Mouse (Mus musculus): ENCODE results near the gene H2al1j.
"Not testable (repeated sequence)": the region's sequence is repeated elsewhere in the genome, so short reads cannot be mapped to it uniquely, and the experiment has no call there.

The H2al1j gene

GRCm38 (mm10) chrX:11327522-11327921, at the start of gene H2al1j:
Gene H2al1j, plus strand, starts transcription at chrX:11327822.
- not testable (repeated sequence) for DNase-seq (ENCODE audit: extremely low read depth, low read depth)

DNA sequence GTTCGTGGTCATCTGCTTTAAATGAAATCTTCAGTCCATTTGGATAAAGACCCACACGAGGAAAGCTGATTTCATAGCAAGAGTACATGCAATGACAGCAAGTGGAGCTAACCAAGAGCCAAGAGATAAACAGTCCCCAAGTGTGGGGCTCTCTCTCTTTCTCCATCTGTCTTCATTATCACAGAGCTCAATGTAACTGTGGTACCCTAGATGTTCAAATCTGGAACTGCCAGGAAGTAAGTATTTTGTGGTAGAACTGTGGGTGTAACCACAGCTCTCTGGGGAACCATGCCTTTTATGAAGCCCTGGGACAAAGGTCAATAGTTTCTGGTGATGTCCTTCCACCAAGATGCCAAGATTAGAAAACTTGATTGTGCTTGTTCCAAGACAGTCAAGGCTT, 46.9 kb upstream of the H2al1j start:
- DNase-seq (ENCODE audit: extremely low read depth, low read depth): no peak

- no peak for DNase-seq (ENCODE audit: extremely low read depth, low read depth)
Measured at GRCm38 (mm10) chrX:11288306-11288882, 39.2 kb upstream of the H2al1j start.

DNA sequence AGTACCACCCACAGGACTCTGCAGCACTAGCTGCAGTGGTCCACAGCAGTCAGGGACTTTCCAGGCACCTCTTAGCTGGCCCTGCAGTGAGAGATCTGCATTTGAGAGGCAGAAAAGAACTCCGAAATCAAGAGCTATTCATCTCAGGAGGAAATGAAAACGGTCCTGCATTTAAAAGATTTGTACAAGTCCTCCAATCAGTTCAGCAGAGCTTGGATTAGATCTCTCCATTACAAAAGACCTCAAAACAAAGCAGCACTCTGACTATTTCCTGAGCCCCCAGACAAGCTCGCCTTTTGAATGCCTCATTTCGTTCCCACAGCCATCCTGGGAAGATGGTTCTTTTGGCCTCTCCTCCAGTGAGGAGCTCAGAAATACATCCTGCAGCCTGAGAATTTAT, 38.4 kb upstream of the H2al1j start:
- DNase-seq (ENCODE audit: extremely low read depth, low read depth): no peak

DNA sequence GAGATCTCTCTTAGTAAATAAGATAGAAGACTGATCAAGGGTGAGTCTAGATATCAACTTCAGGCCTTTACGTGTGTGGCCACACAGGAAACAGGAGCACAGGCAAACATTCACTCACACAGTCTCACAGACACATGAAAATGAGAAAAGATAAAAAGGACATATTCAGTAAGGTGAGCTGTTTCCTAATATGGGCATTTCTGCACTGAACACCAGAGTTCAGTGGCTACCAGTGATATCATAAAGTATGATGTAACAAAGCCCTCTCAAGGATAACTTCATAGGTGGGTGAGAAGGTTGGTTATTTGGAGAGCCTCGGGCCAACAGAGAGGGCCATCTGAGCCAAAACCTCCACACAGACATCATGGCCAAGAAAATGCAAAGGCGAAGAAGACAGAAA, 28.7 kb upstream of the H2al1j start, which contains the start of gene H2al1a:
TSS of gene H2al1a (plus strand) at position 301 of the 400 bp plus-strand sequence.
- DNase-seq (ENCODE audit: extremely low read depth, low read depth): not testable (repeated sequence)

GRCm38 (mm10) chrX:11302132-11302531, 25.5 kb upstream of the H2al1j start, which contains the start of gene H2al1b:
Gene H2al1b, plus strand, starts transcription at chrX:11302432.
- DNase-seq (ENCODE audit: extremely low read depth, low read depth): not testable (repeated sequence)

GRCm38 (mm10) chrX:11305355-11305754, 22.3 kb upstream of the H2al1j start, which contains the start of gene H2al1c:
Gene H2al1c, plus strand, starts transcription at chrX:11305655.
- DNase-seq (ENCODE audit: extremely low read depth, low read depth): not testable (repeated sequence)

DNA sequence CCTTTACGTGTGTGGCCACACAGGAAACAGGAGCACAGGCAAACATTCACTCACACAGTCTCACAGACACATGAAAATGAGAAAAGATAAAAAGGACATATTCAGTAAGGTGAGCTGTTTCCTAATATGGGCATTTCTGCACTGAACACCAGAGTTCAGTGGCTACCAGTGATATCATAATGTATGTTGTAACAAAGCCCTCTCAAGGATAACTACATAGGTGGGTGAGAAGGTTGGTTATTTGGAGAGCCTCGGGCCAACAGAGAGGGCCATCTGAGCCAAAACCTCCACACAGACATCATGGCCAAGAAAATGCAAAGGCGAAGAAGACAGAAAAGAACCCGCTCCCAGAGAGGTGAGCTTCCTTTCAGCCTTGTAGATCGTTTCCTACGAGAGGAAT, 19.1 kb upstream of the H2al1j start, which contains the start of gene H2al1d:
TSS of gene H2al1d (plus strand) at position 301 of the 400 bp plus-strand sequence.
- not testable (repeated sequence) for DNase-seq (ENCODE audit: extremely low read depth, low read depth)

GRCm38 (mm10) chrX:11311634-11312033, 16.0 kb upstream of the H2al1j start, which contains the start of gene H2al1e:
Gene H2al1e, plus strand, starts transcription at chrX:11311934.
- DNase-seq (ENCODE audit: extremely low read depth, low read depth): not testable (repeated sequence)

- DNase-seq (ENCODE audit: extremely low read depth, low read depth): not testable (repeated sequence)
Measured at GRCm38 (mm10) chrX:11314858-11315257, 12.8 kb upstream of the H2al1j start, which contains the start of gene H2al1f. Gene H2al1f, plus strand, starts transcription at chrX:11315158.

- not testable (repeated sequence) for DNase-seq (ENCODE audit: extremely low read depth, low read depth)
Measured at GRCm38 (mm10) chrX:11317956-11318355, 9.7 kb upstream of the H2al1j start, which contains the start of gene H2al1g. Gene H2al1g, plus strand, starts transcription at chrX:11318256.

DNA sequence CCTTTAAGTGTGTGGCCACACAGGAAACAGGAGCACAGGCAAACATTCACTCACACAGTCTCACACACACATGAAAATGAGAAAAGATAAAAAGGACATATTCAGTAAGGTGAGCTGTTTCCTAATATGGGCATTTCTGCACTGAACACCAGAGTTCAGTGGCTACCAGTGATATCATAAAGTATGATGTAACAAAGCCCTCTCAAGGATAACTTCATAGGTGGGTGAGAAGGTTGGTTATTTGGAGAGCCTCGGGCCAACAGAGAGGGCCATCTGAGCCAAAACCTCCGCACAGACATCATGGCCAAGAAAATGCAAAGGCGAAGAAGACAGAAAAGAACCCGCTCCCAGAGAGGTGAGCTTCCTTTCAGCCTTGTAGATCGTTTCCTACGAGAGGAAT, 6.4 kb upstream of the H2al1j start, which contains the start of gene H2al1h:
TSS of gene H2al1h (plus strand) at position 301 of the 400 bp plus-strand sequence.
- DNase-seq (ENCODE audit: extremely low read depth, low read depth): not testable (repeated sequence)

- not testable (repeated sequence) for DNase-seq (ENCODE audit: extremely low read depth, low read depth)
Measured at GRCm38 (mm10) chrX:11324359-11324758, 3.3 kb upstream of the H2al1j start, which contains the start of gene H2al1i. Gene H2al1i, plus strand, starts transcription at chrX:11324659.

GRCm38 (mm10) chrX:11345762-11346161, 18.1 kb downstream of the H2al1j start:
- DNase-seq (ENCODE audit: extremely low read depth, low read depth): no peak

GRCm38 (mm10) chrX:11346756-11347155, 19.1 kb downstream of the H2al1j start:
- no peak for DNase-seq (ENCODE audit: extremely low read depth, low read depth)

DNA sequence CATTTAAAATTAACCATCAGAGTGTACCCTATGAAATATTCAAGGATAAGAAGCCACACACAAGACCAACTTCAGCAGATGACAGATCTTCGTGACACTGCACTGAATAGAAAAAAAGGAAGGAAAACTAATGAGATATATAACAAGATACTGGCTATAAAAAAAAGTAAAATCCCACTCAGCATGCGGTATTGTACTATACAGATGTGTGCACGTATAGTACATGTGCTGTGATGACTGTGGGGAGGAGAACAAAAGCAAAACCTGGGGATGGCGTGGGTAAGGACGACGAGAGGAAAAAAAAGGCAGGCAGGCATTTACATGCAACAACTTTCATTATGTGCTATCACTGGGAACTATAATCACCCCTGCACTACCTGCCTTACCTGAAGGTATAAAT, 33.2 kb downstream of the H2al1j start:
- DNase-seq (ENCODE audit: extremely low read depth, low read depth): no peak

- DNase-seq (ENCODE audit: extremely low read depth, low read depth): no peak
Measured at GRCm38 (mm10) chrX:11361261-11361660, 33.6 kb downstream of the H2al1j start.

- DNase-seq (ENCODE audit: extremely low read depth, low read depth): no peak
Measured at GRCm38 (mm10) chrX:11363890-11364289, 36.3 kb downstream of the H2al1j start.

GRCm38 (mm10) chrX:11365151-11365550, 37.5 kb downstream of the H2al1j start:
- DNase-seq (ENCODE audit: extremely low read depth, low read depth): no peak

Data from MEL-GATA-1-ER (cell line).